Mouse (Mus musculus) stomach, postnatal 0 days (tissue): ENCODE measurements at regions not wholly inside any gene's neighbourhood (a gene's known extent, or its start where the extent isn't known, plus 50 kb on each side); places are given as distances from the start of the nearest gene placed in this dataset.
"Not testable (repeated sequence)": the region's sequence is repeated elsewhere in the genome, so short reads cannot be mapped to it uniquely, and the experiment has no call there.

ENCODE experiments used
- ATAC-seq: fragments of 200-750 bp; cut with Nextera tagmentation; 2 replicates; pipeline ENCODE4 v1.8.0; 2017; ENCODE audit not compliant: low FRiP score, low TSS enrichment
- DNase-seq: peaks from one replicate; pipeline ENCODE4 v3.0.0-alpha.2; 2016; ENCODE audit warnings: low spot score
- H3K27ac ChIP-seq: fragments of 300-500 bp; sonication (generic); replicated peaks from 2 replicates; pipeline ENCODE4 v1.5.1; 2014; ENCODE audit warnings: mild to moderate bottlenecking, control low read depth
- H3K27me3 ChIP-seq: fragments of 300-500 bp; sonication (generic); 2 replicates; pipeline ENCODE4 v1.6.1; 2014; ENCODE audit warnings: low read length; ENCODE audit not compliant: control insufficient read depth, insufficient read depth
- H3K36me3 ChIP-seq: fragments of 300-500 bp; sonication (generic); 2 replicates; pipeline ENCODE4 v1.6.1; 2014; ENCODE audit warnings: low read length, mixed read lengths; ENCODE audit not compliant: control insufficient read depth, insufficient read depth
- H3K4me1 ChIP-seq: fragments of 300-500 bp; sonication (generic); replicated peaks from 2 replicates; pipeline ENCODE4 v1.6.1; 2014; ENCODE audit warnings: antibody characterized with exemption; ENCODE audit not compliant: control insufficient read depth, insufficient read depth
- H3K4me2 ChIP-seq: fragments of 300-500 bp; sonication (generic); replicated peaks from 2 replicates; pipeline ENCODE4 v1.6.1; 2014; ENCODE audit warnings: low read depth, mild to moderate bottlenecking, control low read depth, moderate library complexity
- H3K4me3 ChIP-seq: fragments of 300-500 bp; sonication (generic); 2 replicates; pipeline ENCODE4 v1.5.1; 2014; ENCODE audit warnings: low read depth, low read length, control low read depth
- H3K9ac ChIP-seq: fragments of 300-500 bp; sonication (generic); 2 replicates; pipeline ENCODE4 v1.6.1; 2014; ENCODE audit warnings: mild to moderate bottlenecking, low read length, control low read depth, mixed read lengths
- H3K9me3 ChIP-seq: fragments of 300-500 bp; sonication (generic); 2 replicates; pipeline ENCODE4 v1.6.1; 2016; ENCODE audit warnings: low read length; ENCODE audit not compliant: control insufficient read depth
- CTCF ChIP-seq: IDR thresholded peaks from 2 replicates; pipeline ENCODE4 v1.5.1; 2016; ENCODE audit warnings: antibody characterized with exemption, low read depth, mild to moderate bottlenecking, moderate library complexity
- EP300 ChIP-seq: optimal IDR thresholded peaks from 2 replicates; pipeline ENCODE3; 2016; ENCODE audit warnings: antibody characterized with exemption
- WGBS: fragments of 180-500 bp; shearing (Covaris S2); extraction: QIAGEN DNeasy Blood & Tissue Kit; methylation state at CpG from one replicate; pipeline ENCODE4 v1.1.7; 2014; 5-methylcytosine and 5-hydroxymethylcytosine counted together

GRCm38 (mm10) chr15:84616880-84617279 lies 52.5 kb upstream of the Prr5 start:
- TF ChIP-seq CTCF = peak; percentile 87
- ATAC-seq = peak; percentile 74
- H3K27me3 ChIP-seq, H3K4me1 ChIP-seq, H3K36me3 ChIP-seq, H3K4me2 ChIP-seq, H3K4me3 ChIP-seq, H3K9ac ChIP-seq, H3K27ac ChIP-seq, H3K9me3 ChIP-seq: not testable (repeated sequence)
- peak; percentile 84 for DNase-seq
- WGBS = 8% methylated on average over 8 of the region's 8 CpGs

- peak; percentile 55 for ATAC-seq
- Histone ChIP-seq H3K36me3 (no peaks in the 10 kb centered on the region), H3K4me1 (no peaks in the 10 kb centered on the region), H3K4me3 (no peak overlapping the region), H3K9ac (no peak overlapping the region), H3K27ac (no peak overlapping the region), H3K4me2 (no peak overlapping the region), H3K9me3 (no peaks in the 10 kb centered on the region), H3K27me3 (no peaks in the 10 kb centered on the region)
- TF ChIP-seq CTCF (peak; percentile 100), EP300 (no peak)
- WGBS = 42% methylated on average over 17 of the region's 17 CpGs
- DNase-seq = peak; percentile 87
Observed at GRCm38 (mm10) chr15:84613536-84614527, 55.6 kb upstream of the Prr5 start.

GRCm38 (mm10) chr15:84612961-84613360 lies 55.3 kb upstream of the Rtl6 start:
- Histone ChIP-seq H3K27me3 (no peaks in the 10 kb centered on the region), H3K4me2 (no peak overlapping the region), H3K4me3 (no peak overlapping the region), H3K9me3 (no peaks in the 10 kb centered on the region), H3K9ac (no peak overlapping the region), H3K36me3 (no peaks in the 10 kb centered on the region), H3K27ac (no peak overlapping the region), H3K4me1 (no peaks in the 10 kb centered on the region)
- TF ChIP-seq EP300 (no peak), CTCF (no peak)
- WGBS = 27% methylated on average over 2 of the region's 2 CpGs
- DNase-seq = no peak
- ATAC-seq = no peak

GRCm38 (mm10) chr15:84609825-84610442 lies 52.3 kb upstream of the Rtl6 start:
- DNase-seq (peak; percentile 48), ATAC-seq (no peak; the same call in 1 of the 2 replicates)
- Histone ChIP-seq H3K4me3 (no peak overlapping the region), H3K27me3 (no peaks in the 10 kb centered on the region), H3K9ac (no peak overlapping the region), H3K36me3 (no peaks in the 10 kb centered on the region), H3K4me1 (no peaks in the 10 kb centered on the region), H3K27ac (no peak overlapping the region), H3K4me2 (no peak overlapping the region), H3K9me3 (no peaks in the 10 kb centered on the region)
- WGBS = 39% methylated on average over 15 of the region's 15 CpGs
- TF ChIP-seq CTCF (no peak), EP300 (no peak)

GRCm38 (mm10) chr15:84609063-84609462 lies 51.4 kb upstream of the Rtl6 start:
- H3K4me2 ChIP-seq = no peak overlapping the region
- WGBS = 50% methylated on average over 5 of the region's 5 CpGs
- no peaks in the 10 kb centered on the region for H3K36me3 ChIP-seq
- no peaks in the 10 kb centered on the region for H3K27me3 ChIP-seq
- DNase-seq (no peak), ATAC-seq (no peak)
- H3K4me1 ChIP-seq = no peaks in the 10 kb centered on the region
- H3K9me3 ChIP-seq = no peaks in the 10 kb centered on the region
- TF ChIP-seq CTCF (no peak), EP300 (no peak)
- H3K9ac ChIP-seq = no peak overlapping the region
- no peak overlapping the region for H3K4me3 ChIP-seq
- no peak overlapping the region for H3K27ac ChIP-seq
